Mouse (Mus musculus) kidney, embryonic 16.5 days (tissue): ENCODE data around the gene Slc3a1. TPM values are rescaled to one million over a fixed set of nuclear protein-coding genes. Genes with fewer than 3 reads are reported as not detected.

ENCODE experiments used
- ATAC-seq: fragments of 200-750 bp; cut with Nextera tagmentation; 2 replicates; pipeline ENCODE4 v1.8.0; 2017; ENCODE audit warnings: moderate TSS enrichment; ENCODE audit not compliant: low FRiP score, low TSS enrichment
- H3K27ac ChIP-seq: fragments of 300-500 bp; sonication (generic); 2 replicates; pipeline ENCODE4 v1.5.1; 2014; ENCODE audit warnings: low read length
- H3K27me3 ChIP-seq: fragments of 300-500 bp; sonication (generic); 2 replicates; pipeline ENCODE4 v1.6.1; 2014; ENCODE audit warnings: low read length, control low read depth, mixed read lengths; ENCODE audit not compliant: insufficient read depth
- H3K36me3 ChIP-seq: fragments of 300-500 bp; sonication (generic); 2 replicates; pipeline ENCODE4 v1.6.1; 2014; ENCODE audit warnings: low read length, control low read depth, mixed read lengths; ENCODE audit not compliant: insufficient read depth
- H3K4me1 ChIP-seq: fragments of 300-500 bp; sonication (generic); 2 replicates; pipeline ENCODE4 v1.6.1; 2014; ENCODE audit warnings: low read length, control low read depth, mixed read lengths; ENCODE audit not compliant: insufficient read depth
- H3K4me2 ChIP-seq: fragments of 300-500 bp; sonication (generic); replicated peaks from 2 replicates; pipeline ENCODE4 v1.6.1; 2014; ENCODE audit warnings: low read depth, low read length
- H3K4me3 ChIP-seq: fragments of 300-500 bp; sonication (generic); 2 replicates; pipeline ENCODE4 v1.5.1; 2014; ENCODE audit warnings: mild to moderate bottlenecking, low read length
- H3K9ac ChIP-seq: fragments of 300-500 bp; sonication (generic); replicated peaks from 2 replicates; pipeline ENCODE4 v1.6.1; 2014; ENCODE audit warnings: low read length
- H3K9me3 ChIP-seq: fragments of 300-500 bp; sonication (generic); 2 replicates; pipeline ENCODE4 v1.6.1; 2016; ENCODE audit warnings: low read length, control low read depth
- WGBS: fragments of 180-500 bp; shearing (Covaris S2); extraction: QIAGEN DNeasy Blood & Tissue Kit; methylation state at CpG from one replicate; pipeline ENCODE4 v1.1.7; 2014; 5-methylcytosine and 5-hydroxymethylcytosine counted together
- polyA plus RNA-seq: library from polyadenylated mRNA; unstranded; fragments of >200 nt; fragmentation: Nextera tagmentation; extraction: Ambion mirVana; gene quantifications from 2 replicates; pipeline ENCODE4 v1.2.1, GENCODE M21; 2015

Slc3a1 gene
- polyA plus RNA-seq, 1 experiment from 2014 or later, result 42.0 TPM

DNA sequence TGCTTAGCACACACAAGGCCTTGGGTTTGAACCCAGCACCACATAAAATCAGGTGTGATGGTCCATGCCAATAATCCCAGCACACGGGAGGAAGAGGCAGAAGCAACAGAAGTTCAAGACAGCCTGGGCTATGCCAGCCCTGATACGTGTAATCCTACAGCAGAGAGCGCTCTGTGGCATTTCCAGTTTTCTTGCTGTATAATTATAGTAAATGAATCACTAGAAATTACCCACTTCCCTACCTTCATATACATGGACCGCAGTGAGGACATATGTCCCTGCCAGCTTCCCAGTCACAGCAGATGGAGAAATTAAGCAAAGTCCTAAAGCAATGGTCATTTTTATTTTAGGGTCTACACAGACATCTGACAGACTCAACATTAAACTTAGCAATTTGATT, 45.9 kb downstream of the Slc3a1 start:
- Histone ChIP-seq H3K4me2 (no peak overlapping the region), H3K9me3 (no peaks in the 10 kb centered on the region), H3K4me1 (peaks cover 5% of the 10 kb centered on the region; the same call in 1 of the 2 replicates), H3K9ac (no peak overlapping the region), H3K27ac (no peak overlapping the region), H3K4me3 (no peak overlapping the region), H3K27me3 (no peaks in the 10 kb centered on the region), H3K36me3 (peaks cover 44% of the 10 kb centered on the region)
- 95% methylated on average over 4 of the region's 4 CpGs for WGBS
- no peak for ATAC-seq

DNA sequence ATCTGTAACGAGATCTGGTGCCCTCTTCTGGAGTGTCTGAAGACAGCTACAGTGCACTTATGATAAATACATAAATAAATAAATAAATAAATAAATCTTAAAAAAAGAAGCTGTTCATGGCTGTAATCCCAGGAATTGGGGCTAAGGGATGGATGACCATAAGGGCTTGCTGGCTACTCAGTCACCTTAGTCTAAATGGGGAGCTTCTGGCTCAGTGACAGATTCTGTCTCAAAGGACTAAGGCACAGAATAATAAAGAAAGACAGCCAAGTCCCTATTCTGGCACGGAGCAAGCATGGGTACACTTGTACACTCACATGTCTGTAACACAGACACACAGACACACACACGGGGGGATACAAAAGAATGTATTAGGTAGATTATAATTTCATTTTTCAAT, 51.1 kb downstream of the Slc3a1 start:
- Histone ChIP-seq H3K9ac (no peak overlapping the region), H3K4me3 (no peak overlapping the region), H3K36me3 (peaks cover 36% of the 10 kb centered on the region), H3K4me2 (no peak overlapping the region), H3K27ac (no peak overlapping the region), H3K27me3 (no peaks in the 10 kb centered on the region), H3K4me1 (no peaks in the 10 kb centered on the region), H3K9me3 (no peaks in the 10 kb centered on the region)
- WGBS, result 94% methylated on average over 3 of the region's 3 CpGs
- ATAC-seq, result no peak

DNA sequence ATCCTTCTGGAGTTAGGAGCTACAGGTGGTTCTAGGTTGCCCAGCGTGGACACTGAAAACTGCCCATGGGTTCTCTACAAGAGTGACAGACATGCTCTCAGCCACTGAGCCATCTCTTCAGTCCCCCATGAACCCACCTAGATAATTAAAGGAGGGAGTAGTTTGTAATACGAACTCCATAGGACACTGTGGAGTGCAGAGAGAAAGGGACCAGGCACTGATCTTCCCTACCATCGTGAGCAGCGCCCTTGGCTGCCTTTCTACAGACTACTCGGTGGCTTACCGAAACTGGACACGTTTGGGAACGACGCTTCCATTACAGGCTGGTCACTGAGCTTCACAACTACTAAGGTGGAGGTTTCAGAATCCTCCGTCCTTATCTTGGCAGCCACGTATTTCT, 52.6 kb downstream of the Slc3a1 start:
- Histone ChIP-seq H3K9me3 (no peaks in the 10 kb centered on the region), H3K27ac (no peak overlapping the region), H3K9ac (no peak overlapping the region), H3K4me1 (no peaks in the 10 kb centered on the region), H3K4me3 (no peak overlapping the region), H3K36me3 (peaks cover 28% of the 10 kb centered on the region), H3K27me3 (no peaks in the 10 kb centered on the region), H3K4me2 (no peak overlapping the region)
- no peak for ATAC-seq
- WGBS, result 93% methylated on average over 11 of the region's 11 CpGs

DNA sequence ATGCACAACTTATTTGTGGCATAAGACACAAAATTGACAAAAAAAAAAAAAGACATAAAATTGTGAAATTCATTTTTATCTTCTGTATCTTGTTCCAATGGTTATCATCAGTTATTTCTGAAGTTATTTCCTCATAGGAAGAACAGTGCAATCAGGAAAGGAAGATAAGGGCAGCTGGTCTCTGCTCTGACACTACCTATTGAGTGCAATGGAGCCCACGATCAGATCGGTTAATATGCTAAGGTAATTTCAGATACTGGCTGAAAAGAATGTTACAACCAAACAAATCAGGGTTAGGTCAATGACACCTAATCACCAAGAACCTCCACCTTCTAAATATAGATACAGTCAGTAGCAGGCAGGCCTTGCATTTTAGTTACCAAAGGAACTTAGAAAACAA, 57.2 kb downstream of the Slc3a1 start:
- WGBS, result 84% methylated on average over 2 of the region's 2 CpGs
- Histone ChIP-seq H3K9ac (no peak overlapping the region), H3K9me3 (no peaks in the 10 kb centered on the region), H3K4me3 (no peak overlapping the region), H3K36me3 (peaks cover 6% of the 10 kb centered on the region; the same call in 1 of the 2 replicates), H3K4me1 (peaks cover 6% of the 10 kb centered on the region), H3K4me2 (no peak overlapping the region), H3K27me3 (no peaks in the 10 kb centered on the region), H3K27ac (no peak overlapping the region)
- ATAC-seq, result no peak

DNA sequence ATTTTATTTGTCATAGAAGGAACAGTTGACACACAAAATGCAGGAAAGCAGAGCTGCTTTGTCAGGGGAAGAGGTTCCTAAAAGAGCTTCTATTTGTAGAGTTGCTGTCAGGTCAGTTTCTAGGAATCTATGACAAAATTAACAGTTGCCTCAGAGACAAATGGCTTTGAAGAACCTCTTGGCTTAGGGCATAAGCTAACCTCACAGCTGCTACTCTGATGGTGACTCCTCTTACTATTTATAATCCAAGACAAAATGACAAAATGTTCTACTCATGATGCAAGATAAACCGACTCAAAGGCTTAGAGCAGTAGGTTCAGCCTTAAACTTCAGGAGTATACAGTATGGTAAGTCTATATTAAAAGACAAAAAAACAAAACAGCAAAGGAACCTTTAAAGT, 58.3 kb downstream of the Slc3a1 start:
- WGBS, result 92% methylated on average over 1 of the region's 1 CpGs
- no peaks in the 10 kb centered on the region for H3K36me3 ChIP-seq
- H3K4me1 ChIP-seq, result peaks cover 10% of the 10 kb centered on the region
- H3K9ac ChIP-seq, result no peak overlapping the region
- ATAC-seq, result no peak
- no peak overlapping the region for H3K4me2 ChIP-seq
- no peaks in the 10 kb centered on the region for H3K9me3 ChIP-seq
- no peaks in the 10 kb centered on the region for H3K27me3 ChIP-seq
- H3K27ac ChIP-seq, result no peak overlapping the region
- no peak overlapping the region for H3K4me3 ChIP-seq

DNA sequence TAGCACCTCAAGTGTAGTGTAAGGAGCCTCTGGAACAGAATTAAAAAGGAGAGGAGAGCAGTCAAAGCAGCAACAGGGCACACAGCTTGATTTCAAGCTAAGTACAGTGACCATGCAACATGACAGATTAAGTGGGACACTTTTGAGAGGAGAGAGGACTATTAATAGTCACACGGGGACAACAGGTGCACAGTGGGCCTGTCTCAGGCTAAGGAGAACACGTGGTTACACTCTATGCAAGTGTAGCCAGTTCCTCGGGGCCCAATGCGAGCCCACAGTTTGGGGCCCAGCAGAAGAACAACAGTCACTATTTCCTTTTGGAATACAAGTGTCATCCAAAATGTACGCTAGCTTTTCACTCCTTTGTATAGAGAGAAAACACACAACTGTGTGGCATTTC, 59.4 kb downstream of the Slc3a1 start:
- no peak overlapping the region for H3K4me2 ChIP-seq
- H3K9me3 ChIP-seq, result no peaks in the 10 kb centered on the region
- H3K36me3 ChIP-seq, result no peaks in the 10 kb centered on the region
- no peak overlapping the region for H3K9ac ChIP-seq
- no peak overlapping the region for H3K27ac ChIP-seq
- no peak for ATAC-seq
- H3K4me1 ChIP-seq, result peaks cover 13% of the 10 kb centered on the region
- no peaks in the 10 kb centered on the region for H3K27me3 ChIP-seq
- H3K4me3 ChIP-seq, result no peak overlapping the region
- WGBS, result 93% methylated on average over 5 of the region's 5 CpGs

DNA sequence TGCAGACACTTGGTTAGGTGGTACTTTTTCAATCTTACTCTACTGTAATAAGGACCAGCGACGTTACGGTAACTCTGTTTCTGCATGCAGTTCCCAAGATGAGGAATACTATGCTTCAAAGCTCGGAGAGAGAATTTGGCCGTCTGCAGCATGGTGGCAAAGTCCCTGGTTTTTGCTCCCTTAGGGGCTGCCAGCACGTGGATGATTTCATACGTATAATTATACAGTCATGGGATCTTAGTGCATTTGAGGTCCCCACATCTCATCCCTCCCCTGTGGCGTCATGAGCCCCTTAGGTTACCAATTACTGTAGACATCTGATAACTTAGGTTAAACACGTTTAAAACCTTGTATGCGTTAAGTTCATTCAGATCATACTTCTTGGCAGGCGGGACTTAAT, 60.2 kb downstream of the Slc3a1 start:
- Histone ChIP-seq H3K36me3 (no peaks in the 10 kb centered on the region), H3K27me3 (no peaks in the 10 kb centered on the region), H3K4me2 (no peak overlapping the region), H3K9ac (no peak overlapping the region), H3K4me1 (peaks cover 13% of the 10 kb centered on the region), H3K27ac (no peak overlapping the region), H3K4me3 (no peak overlapping the region), H3K9me3 (no peaks in the 10 kb centered on the region)
- ATAC-seq, result no peak
- WGBS, result 87% methylated on average over 11 of the region's 11 CpGs

DNA sequence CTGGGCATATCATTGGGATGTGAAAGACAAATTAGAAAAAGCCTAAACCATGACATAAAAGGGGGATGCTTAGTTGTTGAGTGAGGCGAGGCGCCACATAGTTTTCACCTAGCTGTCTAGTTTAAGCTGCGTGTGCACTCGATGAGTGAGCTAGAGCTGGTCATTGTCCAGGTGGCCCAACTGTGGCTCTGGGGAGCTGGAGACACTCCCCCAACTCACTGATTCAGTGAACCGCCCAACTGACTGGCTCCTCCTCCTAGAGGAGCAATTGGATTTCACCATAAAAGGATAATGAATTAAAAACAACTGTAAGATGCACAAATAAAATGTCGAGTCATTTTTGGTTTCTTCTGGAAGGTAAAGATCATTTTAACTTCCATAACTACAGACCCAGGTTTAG, 60.8 kb downstream of the Slc3a1 start:
- peak overlapping the region; percentile 91; the same call in 1 of the 2 replicates for H3K4me3 ChIP-seq
- no peaks in the 10 kb centered on the region for H3K9me3 ChIP-seq
- no peak overlapping the region for H3K27ac ChIP-seq
- no peak for ATAC-seq
- no peak overlapping the region; the same call in 1 of the 2 replicates for H3K9ac ChIP-seq
- H3K4me1 ChIP-seq, result peaks cover 13% of the 10 kb centered on the region
- H3K4me2 ChIP-seq, result peak overlapping the region; percentile 92
- 41% methylated on average over 6 of the region's 6 CpGs for WGBS
- H3K36me3 ChIP-seq, result no peaks in the 10 kb centered on the region
- H3K27me3 ChIP-seq, result no peaks in the 10 kb centered on the region

DNA sequence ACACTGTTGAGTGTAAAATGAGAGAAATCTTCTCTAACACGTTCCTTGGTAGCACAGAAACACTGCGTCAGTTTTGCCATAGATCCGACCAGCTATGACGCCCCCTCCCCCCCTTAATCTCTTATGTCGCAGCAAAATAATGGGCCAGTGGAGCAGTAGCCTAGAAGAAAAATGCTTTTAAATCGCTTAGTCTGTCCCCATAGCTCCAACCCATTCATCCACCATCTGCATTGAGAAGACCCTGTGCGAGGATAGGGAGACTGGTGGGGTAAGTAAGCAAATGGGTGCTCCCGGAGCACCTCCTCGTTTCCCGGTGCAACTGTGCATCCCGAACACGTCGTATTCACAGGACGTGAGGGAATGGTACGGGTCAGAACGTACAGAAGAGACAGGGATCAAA, 61.4 kb downstream of the Slc3a1 start:
- under 1% methylated on average over 16 of the region's 16 CpGs for WGBS
- H3K36me3 ChIP-seq, result no peaks in the 10 kb centered on the region
- H3K4me2 ChIP-seq, result peak overlapping the region; percentile 92
- H3K4me1 ChIP-seq, result peaks cover 13% of the 10 kb centered on the region
- H3K4me3 ChIP-seq, result peak overlapping the region; percentile 91
- peak overlapping the region; percentile 93 for H3K27ac ChIP-seq
- peak overlapping the region; percentile 86 for H3K9ac ChIP-seq
- no peaks in the 10 kb centered on the region for H3K27me3 ChIP-seq
- no peaks in the 10 kb centered on the region for H3K9me3 ChIP-seq
- peak; percentile 11; the same call in 1 of the 2 replicates for ATAC-seq

DNA sequence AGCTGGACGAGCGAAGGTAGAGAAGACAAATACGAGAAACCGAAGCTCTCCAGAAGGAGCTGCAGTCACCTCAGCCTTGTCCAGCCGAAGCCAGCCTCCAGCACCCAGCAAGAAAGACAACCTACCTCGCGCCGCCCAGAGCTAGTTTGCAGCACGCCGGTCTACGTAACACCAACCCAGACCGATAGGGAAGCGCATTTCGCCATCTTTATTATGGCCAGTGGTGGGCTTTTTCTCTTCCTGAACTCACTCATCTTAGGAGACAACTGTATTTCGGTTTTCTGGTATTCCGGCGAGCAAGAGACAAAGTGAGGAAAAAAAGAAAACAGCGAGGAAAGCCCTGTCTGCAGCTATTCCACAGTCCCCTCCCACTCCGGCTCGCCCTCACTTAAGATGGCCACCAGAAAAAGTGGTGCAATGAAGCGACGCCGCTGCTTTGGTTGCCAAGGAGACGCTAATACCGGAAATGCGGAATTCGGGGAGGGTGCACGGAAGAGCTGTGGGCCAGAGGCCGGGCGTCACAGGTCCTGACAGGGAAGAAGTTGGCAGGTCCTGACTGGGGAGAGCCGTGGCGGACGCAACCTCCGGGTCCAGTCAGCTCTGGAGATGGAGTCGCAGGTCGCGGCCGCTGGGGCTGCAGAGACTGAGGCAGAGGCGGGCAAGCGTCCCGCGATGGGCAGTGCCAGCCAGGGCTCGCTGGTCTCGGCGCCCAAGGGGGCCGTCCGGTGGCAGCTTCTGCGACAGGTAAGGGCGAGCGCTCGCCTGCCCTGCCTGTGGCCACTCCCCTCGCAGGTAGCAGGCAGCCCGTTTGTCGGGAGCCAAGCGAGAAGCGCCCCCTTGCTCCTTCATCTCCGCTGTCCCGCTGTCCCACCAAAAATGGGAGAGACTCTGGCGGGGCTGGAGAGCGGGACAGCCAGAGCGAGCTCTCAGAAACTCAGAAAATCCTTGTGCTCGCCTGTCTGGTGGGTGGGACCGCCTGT, 62.2 kb downstream of the Slc3a1 start, which contains the start of the genes Prepl and Camkmt:
Gene Prepl (minus strand): TSS at position 122 of the 980 bp plus-strand sequence.
Gene Camkmt (plus strand): TSS at position 433 of the 980 bp plus-strand sequence.
- peak within 1 kb of the TSS; percentile 92 for H3K4me2 ChIP-seq
- H3K4me3 ChIP-seq, result peak within 1 kb of the TSS; percentile 91
- WGBS, result under 1% methylated on average over 60 of the region's 63 CpGs
- peak; percentile 99 for ATAC-seq
- peak within 1 kb of the TSS; percentile 93 for H3K27ac ChIP-seq
- H3K36me3 ChIP-seq, result no peaks in the 10 kb centered on the region
- H3K9ac ChIP-seq, result peak within 1 kb of the TSS; percentile 86
- no peaks in the 10 kb centered on the region for H3K9me3 ChIP-seq
- H3K4me1 ChIP-seq, result peaks cover 13% of the 10 kb centered on the region
- H3K27me3 ChIP-seq, result no peaks in the 10 kb centered on the region
